Mouse (Mus musculus) monocyte, adult 5-6 weeks (primary cell): ENCODE results near the gene Poc1a. TPM values are rescaled to one million over a fixed set of nuclear protein-coding genes. Genes with fewer than 3 reads are reported as not detected.

Experiments
- ATAC-seq: fragments of 153-309, 156-312 bp; replicated peaks from 2 replicates; pipeline ENCODE4 v1.8.0; 2017; ENCODE audit warnings: mild to moderate bottlenecking; ENCODE audit not compliant: low TSS enrichment, insufficient number of reproducible peaks, severe bottlenecking, poor library complexity, low FRiP score
- total RNA-seq: library from RNA; stranded (forward); fragments of 200-1000, 200-491, 200-594 nt; gene quantifications from 3 replicates; pipeline ENCODE4 v1.2.3, GENCODE M21; 2017

Poc1a gene
- total RNA-seq, result 0.38 to 2.4 TPM (median 0.85 TPM) in 3 replicates

- peak; percentile 87 for ATAC-seq
These were observed at the start of gene Poc1a for GRCm38 (mm10) chr9:106280808-106281544. Gene Poc1a, plus strand, starts transcription at chr9:106281061.

- ATAC-seq, result no peak
These were observed 49.6 kb upstream of the Poc1a start for GRCm38 (mm10) chr9:106231220-106231619.

- ATAC-seq, result no peak
These were observed 49.0 kb upstream of the Poc1a start for GRCm38 (mm10) chr9:106231816-106232215.

- ATAC-seq, result no peak
These were observed 47.9 kb upstream of the Poc1a start for GRCm38 (mm10) chr9:106232956-106233355.

- no peak for ATAC-seq
These were observed 46.9 kb upstream of the Poc1a start for GRCm38 (mm10) chr9:106233953-106234352.

GRCm38 (mm10) chr9:106235194-106235830 lies 45.5 kb upstream of the Poc1a start:
- no peak for ATAC-seq

- ATAC-seq, result no peak
These were observed 44.6 kb upstream of the Poc1a start for GRCm38 (mm10) chr9:106236156-106236817.

GRCm38 (mm10) chr9:106236818-106237211 lies 44.0 kb upstream of the Poc1a start:
- no peak for ATAC-seq

GRCm38 (mm10) chr9:106237401-106237800 lies 43.5 kb upstream of the Poc1a start:
- no peak for ATAC-seq

GRCm38 (mm10) chr9:106237878-106238277 lies 43.0 kb upstream of the Poc1a start:
- ATAC-seq, result no peak

- no peak for ATAC-seq
These were observed 39.2 kb upstream of the Poc1a start for GRCm38 (mm10) chr9:106241541-106242164.

GRCm38 (mm10) chr9:106242813-106243488 lies 37.9 kb upstream of the Poc1a start:
- ATAC-seq, result peak; percentile 47

GRCm38 (mm10) chr9:106249550-106249949 lies 31.3 kb upstream of the Poc1a start:
- ATAC-seq, result no peak

GRCm38 (mm10) chr9:106250245-106250644 lies 30.6 kb upstream of the Poc1a start:
- ATAC-seq, result no peak

GRCm38 (mm10) chr9:106251066-106251465 lies 29.8 kb upstream of the Poc1a start:
- ATAC-seq, result no peak

- no peak for ATAC-seq
These were observed 26.9 kb upstream of the Poc1a start for GRCm38 (mm10) chr9:106254001-106254400.

GRCm38 (mm10) chr9:106258412-106258811 lies 22.4 kb upstream of the Poc1a start:
- ATAC-seq, result no peak

- ATAC-seq, result no peak
These were observed 21.9 kb upstream of the Poc1a start for GRCm38 (mm10) chr9:106258990-106259389.

- peak; percentile 87 for ATAC-seq
These were observed 19.8 kb upstream of the Poc1a start for GRCm38 (mm10) chr9:106261058-106261457.
